Mouse (Mus musculus): ENCODE results near the gene Slc9a8. TPM values are rescaled to one million over a fixed set of nuclear protein-coding genes. Genes with fewer than 3 reads are reported as not detected.

The Slc9a8 gene
- total and polyA plus RNA-seq, 3 experiments, result 16.7 to 25.8 TPM; not detected in 1

DNA sequence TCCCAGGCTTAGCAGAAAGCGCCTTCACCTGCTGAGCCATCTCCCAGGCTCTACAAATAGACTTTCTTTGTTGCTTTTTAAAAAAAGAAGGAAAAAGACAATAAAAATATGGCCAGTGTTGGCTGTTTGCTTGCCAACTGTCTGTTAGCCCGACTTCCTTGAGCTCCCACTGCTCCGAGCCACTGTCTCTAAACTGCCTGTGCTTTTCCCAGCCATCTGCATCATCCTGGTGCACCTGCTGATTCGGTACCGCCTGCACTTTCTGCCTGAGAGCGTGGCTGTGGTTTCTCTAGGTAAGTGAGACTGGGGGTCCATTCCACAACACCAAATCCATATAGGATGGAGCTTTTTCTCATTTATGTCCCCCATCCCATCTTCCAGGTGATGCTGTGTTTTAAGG lies 13.1 kb downstream of the Slc9a8 start:
- no peak overlapping the region for H3K27ac ChIP-seq (ENCODE audit: control insufficient read depth, low read depth, low read length)
- peaks cover 2 to 18% of the 10 kb centered on the region in 2 experiments; a peak in 3 of 4 replicates for H3K36me3 ChIP-seq (ENCODE audit: control insufficient read depth in 1 of 2, insufficient read depth in 2 of 2, low read length in 2 of 2)
- DNase-seq (ENCODE audit: low read depth, low spot score), result no peak
- no peaks in the 10 kb centered on the region for H3K79me2 ChIP-seq (ENCODE audit: control insufficient read depth, insufficient read depth, low read length, poor library complexity)
- H3K4me1 ChIP-seq (ENCODE audit: control insufficient read depth in 1 of 2, insufficient read depth in 2 of 2, low read length in 2 of 2), result no peaks in the 10 kb centered on the region
- no peak overlapping the region for H3K4me3 ChIP-seq (ENCODE audit: control insufficient read depth in 1 of 2, insufficient read depth in 1 of 2, low read depth in 2 of 2, low read length in 2 of 2)
- H3K27me3 ChIP-seq (ENCODE audit: control insufficient read depth in 1 of 2, insufficient read depth in 2 of 2, low read length in 2 of 2), result no peaks in the 10 kb centered on the region
- H3K9ac ChIP-seq (ENCODE audit: control insufficient read depth, low read depth, low read length, poor library complexity, severe bottlenecking), result no peak overlapping the region
- H3K9me3 ChIP-seq (replicated peaks; ENCODE audit: insufficient read depth, low read length), result 0 out of 2 replicates have a peak, but pooled peaks cover 3% of the 10 kb centered on the region
- TF ChIP-seq MYC (IDR thresholded peaks at IDR 0.05; ENCODE audit: low read depth, low read length) (no peak), MXI1 (IDR thresholded peaks at IDR 0.05; ENCODE audit: low read depth, low read length) (no peak), POLR2AphosphoS5 (IDR thresholded peaks at IDR 0.05; ENCODE audit: borderline replicate concordance, low read depth, low read length) (no peak), NRF1 (IDR thresholded peaks at IDR 0.05; ENCODE audit: insufficient read depth, low read depth, low read length, poor library complexity, severe bottlenecking) (no peak), NELFE (IDR thresholded peaks at IDR 0.05; ENCODE audit: low read depth, low read length) (no peak), MAFK (IDR thresholded peaks at IDR 0.05; ENCODE audit: borderline replicate concordance, low read depth, low read length) (no peak), TBP (IDR thresholded peaks at IDR 0.05; ENCODE audit: low read depth, low read length) (no peak), MAX (IDR thresholded peaks at IDR 0.05; ENCODE audit: low read length) (no peak), E2F4 (IDR thresholded peaks at IDR 0.05; ENCODE audit: borderline replicate concordance, low read depth, low read length) (no peak), MYB (IDR thresholded peaks at IDR 0.05; ENCODE audit: low read depth, low read length) (no peak)

DNA sequence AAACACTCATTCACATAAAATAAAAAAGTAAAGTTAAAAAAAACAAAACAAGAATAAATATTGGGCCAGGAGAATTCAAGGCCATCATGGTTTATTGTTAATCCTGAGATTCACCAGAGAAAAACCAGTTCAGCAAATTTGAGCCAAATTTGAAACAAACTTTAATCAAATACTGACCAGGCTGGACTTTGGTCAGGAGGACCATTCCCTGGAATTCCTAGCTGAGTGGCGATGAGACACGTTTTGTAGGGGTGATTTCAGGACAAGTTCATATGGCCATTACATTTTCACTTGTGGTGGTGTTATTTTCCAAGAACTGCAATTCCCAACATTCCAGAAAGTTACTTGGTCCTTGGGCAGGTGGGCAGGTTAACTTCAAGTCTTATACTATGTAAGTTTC lies 14.1 kb downstream of the Slc9a8 start:
- H3K27ac ChIP-seq (ENCODE audit: control insufficient read depth, low read depth, low read length), result no peak overlapping the region
- peaks cover 2 to 23% of the 10 kb centered on the region in 2 experiments; a peak in 3 of 4 replicates for H3K36me3 ChIP-seq (ENCODE audit: control insufficient read depth in 1 of 2, insufficient read depth in 2 of 2, low read length in 2 of 2)
- H3K4me3 ChIP-seq (ENCODE audit: control insufficient read depth in 1 of 2, insufficient read depth in 1 of 2, low read depth in 2 of 2, low read length in 2 of 2), result no peak overlapping the region
- H3K27me3 ChIP-seq (ENCODE audit: control insufficient read depth in 1 of 2, insufficient read depth in 2 of 2, low read length in 2 of 2), result no peaks in the 10 kb centered on the region
- H3K79me2 ChIP-seq (ENCODE audit: control insufficient read depth, insufficient read depth, low read length, poor library complexity), result no peaks in the 10 kb centered on the region
- no peak for TF ChIP-seq MEF2A (IDR thresholded peaks at IDR 0.05; ENCODE audit: extremely low read depth, insufficient replicate concordance, low read depth, low read length, poor library complexity, severe bottlenecking)
- no peak for TF ChIP-seq CTCF (IDR thresholded peaks at IDR 0.05 in 2 of 3, conservative IDR thresholded peaks at IDR 0.05 in 1 of 3; ENCODE audit: control insufficient read depth in 1 of 3, insufficient read depth in 1 of 3, low read depth in 2 of 3, low read length in 3 of 3, poor library complexity in 1 of 3, severe bottlenecking in 1 of 3)
- no peak for TF ChIP-seq MYC (IDR thresholded peaks at IDR 0.05; ENCODE audit: low read depth, low read length)
- no peak for TF ChIP-seq MYB (IDR thresholded peaks at IDR 0.05; ENCODE audit: low read depth, low read length)
- no peak for TF ChIP-seq MXI1 (IDR thresholded peaks at IDR 0.05; ENCODE audit: low read depth, low read length)
- no peak for TF ChIP-seq MAX (IDR thresholded peaks at IDR 0.05; ENCODE audit: low read length)
- no peak for TF ChIP-seq TBP (IDR thresholded peaks at IDR 0.05; ENCODE audit: low read depth, low read length)
- TF ChIP-seq TCF12 (IDR thresholded peaks at IDR 0.05; ENCODE audit: low read depth, low read length), result no peak
- TF ChIP-seq ZC3H11A (IDR thresholded peaks at IDR 0.05; ENCODE audit: low read depth, low read length), result no peak
- no peak for TF ChIP-seq JUND (IDR thresholded peaks at IDR 0.05; ENCODE audit: low read depth, low read length)
- no peak for TF ChIP-seq MAZ (IDR thresholded peaks at IDR 0.05; ENCODE audit: low read depth, low read length)
- H3K9ac ChIP-seq (ENCODE audit: control insufficient read depth, low read depth, low read length, poor library complexity, severe bottlenecking), result no peak overlapping the region
- H3K4me1 ChIP-seq (ENCODE audit: control insufficient read depth in 1 of 2, insufficient read depth in 2 of 2, low read length in 2 of 2), result no peaks in the 10 kb centered on the region
- DNase-seq (ENCODE audit: low read depth, low spot score), result no peak
- H3K9me3 ChIP-seq (replicated peaks; ENCODE audit: insufficient read depth, low read length), result 0 out of 2 replicates have a peak, but pooled peaks cover 3% of the 10 kb centered on the region
